Mouse (Mus musculus): ENCODE measurements at regions not wholly inside any gene's neighbourhood (a gene's known extent, or its start where the extent isn't known, plus 50 kb on each side); places are given as distances from the start of the nearest gene placed in this dataset.

- ATAC-seq: no peak
These were observed 61.4 kb upstream of the Itga4 start for GRCm38 (mm10) chr2:79193851-79194250.

- no peak for ATAC-seq
These were observed 53.5 kb upstream of the Itga4 start for GRCm38 (mm10) chr2:79201677-79202076.
